Mouse (Mus musculus): ENCODE data around the gene Lgalsl.
A peak's percentile ranks its signal among the peaks of the same experiment; 100 is the strongest.

DNA sequence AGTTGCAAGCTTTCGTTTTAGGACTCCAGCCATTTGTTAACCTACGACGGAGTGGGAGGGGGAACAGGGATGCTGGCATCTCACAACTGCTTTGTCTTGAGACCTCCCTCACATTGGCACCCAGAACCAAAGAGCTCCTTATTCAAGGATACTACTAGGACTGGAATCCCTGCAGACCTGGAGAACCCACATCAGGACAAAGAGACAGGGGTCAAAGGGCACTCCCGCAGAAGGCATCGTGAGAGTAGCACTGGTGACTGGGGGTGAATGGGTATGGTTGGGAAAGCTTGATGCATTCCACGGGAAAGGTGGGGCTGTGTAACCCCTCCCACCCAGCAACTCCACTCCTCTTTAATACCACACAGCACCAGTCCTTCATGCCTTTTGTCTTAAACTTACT is 29.0 kb upstream of the Lgalsl start:
- TF ChIP-seq ZNF384 (IDR thresholded peaks at IDR 0.05; ENCODE audit: low read depth, low read length) (no peak), CHD2 (IDR thresholded peaks at IDR 0.05; ENCODE audit: low read depth, low read length) (peak; percentile 72; the same call in 1 of the 2 replicates), HCFC1 (IDR thresholded peaks at IDR 0.05; ENCODE audit: borderline replicate concordance, insufficient read depth, low read length) (no peak), ZC3H11A (IDR thresholded peaks at IDR 0.05; ENCODE audit: borderline replicate concordance, low read depth, low read length) (no peak)

Data from ES-E14 (cell line).